Mouse (Mus musculus): ENCODE measurements at regions not wholly inside any gene's neighbourhood (a gene's known extent, or its start where the extent isn't known, plus 50 kb on each side); places are given as distances from the start of the nearest gene placed in this dataset.

GRCm38 (mm10) chrX:23556271-23556670 is 136.6 kb upstream of the Wdr44 start:
- Histone ChIP-seq H3K4me3 (replicated peaks; ENCODE audit: low read length) (no peak overlapping the region), H3K27me3 (ENCODE audit: control insufficient read depth, insufficient read depth, low read length) (no peaks in the 10 kb centered on the region), H3K36me3 (ENCODE audit: control insufficient read depth, insufficient read depth, low read length) (no peaks in the 10 kb centered on the region), H3K9me3 (replicated peaks; ENCODE audit: control insufficient read depth, low read length) (no peaks in the 10 kb centered on the region), H3K4me1 (ENCODE audit: control insufficient read depth, insufficient read depth, low read length) (no peaks in the 10 kb centered on the region), H3K9ac (ENCODE audit: low read length) (no peak overlapping the region), H3K27ac (ENCODE audit: low read length) (peak overlapping the region; percentile 69), H3K4me2 (ENCODE audit: low read depth, low read length) (no peak overlapping the region)
- 39% methylated on average over 1 of the region's 1 CpGs for WGBS
- 0 out of 2 replicates have a peak, but pooled peaks have one; percentile 71 for ATAC-seq (ENCODE audit: insufficient read depth, low FRiP score)

- Histone ChIP-seq H3K27me3 (ENCODE audit: control insufficient read depth, insufficient read depth, low read length) (no peaks in the 10 kb centered on the region), H3K4me3 (replicated peaks; ENCODE audit: low read length) (no peak overlapping the region), H3K4me1 (ENCODE audit: control insufficient read depth, insufficient read depth, low read length) (no peaks in the 10 kb centered on the region), H3K9ac (ENCODE audit: low read length) (no peak overlapping the region), H3K9me3 (replicated peaks; ENCODE audit: control insufficient read depth, low read length) (no peaks in the 10 kb centered on the region), H3K4me2 (ENCODE audit: low read depth, low read length) (no peak overlapping the region), H3K36me3 (ENCODE audit: control insufficient read depth, insufficient read depth, low read length) (no peaks in the 10 kb centered on the region), H3K27ac (ENCODE audit: low read length) (no peak overlapping the region)
- ATAC-seq (ENCODE audit: insufficient read depth, low FRiP score) = no peak
- 21% methylated on average over 3 of the region's 3 CpGs for WGBS
These were observed 127.3 kb upstream of the Wdr44 start for GRCm38 (mm10) chrX:23565581-23565980.

Measured in stomach, embryonic 16.5 days (tissue).